Mouse (Mus musculus): ENCODE data around the gene Relch.

Gene Relch

DNA sequence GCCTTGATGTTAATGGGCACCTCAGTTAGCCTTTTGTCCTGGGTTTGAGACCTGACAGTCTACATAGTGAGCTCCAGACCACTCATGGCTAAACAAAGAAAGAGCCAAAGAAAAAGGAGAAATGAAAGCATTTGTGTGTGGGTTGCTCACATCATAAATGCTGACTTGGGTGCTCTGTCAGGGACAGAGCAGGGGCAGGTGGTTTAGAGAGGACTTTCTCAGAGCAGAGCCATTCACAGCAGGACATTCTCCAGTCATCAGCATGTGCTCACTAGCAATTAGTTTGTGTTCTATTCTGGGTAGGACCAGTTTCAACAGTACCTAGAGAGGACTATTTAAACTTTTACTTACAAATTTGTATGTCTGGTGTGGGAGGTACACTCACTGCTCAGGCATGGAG, 137.6 kb downstream of the Relch start:
- no peak for DNase-seq

DNA sequence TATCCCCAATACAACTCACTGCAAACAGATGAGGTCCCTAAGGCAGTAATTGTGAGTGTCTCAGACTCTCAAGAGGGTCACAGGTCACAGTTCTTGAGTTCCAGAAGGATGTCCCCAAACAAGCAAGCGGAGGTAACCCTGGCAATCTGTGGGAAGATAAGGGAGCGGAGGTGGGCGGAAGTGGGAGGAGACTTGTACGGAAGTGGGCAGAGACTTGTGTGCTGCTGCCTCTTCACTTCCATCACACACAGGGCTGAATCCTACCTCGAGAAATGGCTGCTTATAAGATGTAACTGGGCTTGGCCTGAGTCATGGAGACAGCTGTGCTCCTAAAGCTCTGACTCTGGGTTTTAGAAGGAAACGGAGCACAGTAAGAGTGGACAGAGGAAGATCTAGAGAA, 139.3 kb downstream of the Relch start:
- no peak for DNase-seq

DNA sequence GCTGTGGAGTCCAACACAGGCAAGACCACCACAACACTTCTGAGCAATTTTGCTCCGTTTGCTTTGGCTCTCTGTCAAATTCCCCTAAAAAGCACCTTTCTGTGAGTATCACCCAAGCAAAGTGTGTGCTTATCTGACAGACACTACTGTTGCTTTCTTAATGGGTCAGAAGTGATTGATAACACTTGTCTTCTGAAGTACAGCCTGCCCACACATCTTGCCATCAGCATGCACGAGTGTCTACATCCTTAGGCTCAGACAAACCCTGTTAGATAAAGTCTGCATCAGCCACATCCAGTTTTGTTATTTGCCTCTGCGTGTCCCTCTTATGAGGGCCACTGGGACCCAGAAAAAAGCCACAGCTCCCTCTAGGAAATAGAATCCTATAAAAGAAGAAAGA, 140.6 kb downstream of the Relch start:
- no peak for DNase-seq
